8 mouse cellular contexts compared by ENCODE assay signal in the genomic region with DNA sequence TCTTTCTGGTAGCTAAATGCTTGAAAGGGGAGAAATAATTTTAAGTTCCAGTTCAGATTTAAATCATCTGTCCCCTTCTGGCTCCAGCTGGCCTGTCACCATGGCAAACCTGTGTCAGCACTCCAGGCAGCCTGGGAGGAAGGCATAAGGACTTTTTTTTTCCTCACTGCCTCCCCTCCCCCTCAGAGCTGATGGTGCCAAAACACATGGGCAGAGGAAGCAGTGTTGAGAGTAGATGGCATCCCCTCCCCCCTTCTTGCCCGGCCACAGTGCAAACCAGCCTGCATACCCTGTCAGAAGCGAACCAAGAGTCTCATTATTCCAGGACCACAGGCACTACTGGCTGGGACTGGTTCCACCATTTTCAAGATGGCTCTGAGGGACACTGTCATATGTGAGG.
DNase-seq lines count a peak whose midpoint lies in the region; ATAC-seq and TF ChIP-seq lines count a peak whose summit lies in the region.

No protein-coding gene starts in this region.

- TF ChIP-seq POLR2A in brain, embryonic 14.5 days (IDR thresholded peaks at IDR 0.05; ENCODE audit: borderline replicate concordance, extremely low read depth, insufficient read depth, insufficient read length, poor library complexity, severe bottlenecking), result no peak

- peak; percentile 82 to 90 for DNase-seq in cerebellum, postnatal 10 days
- no peak for DNase-seq in cerebellum, postnatal 36 days
- DNase-seq in brain, embryonic 14.5 days (ENCODE audit: low read depth), result peak; percentile 95
- DNase-seq in lung, postnatal 25 days (ENCODE audit: low spot score), result peak; percentile 28
- no peak for DNase-seq in urinary bladder, postnatal 14 days (ENCODE audit: low spot score)
- no peak for DNase-seq in testis, postnatal 10 days (ENCODE audit: low spot score)

- H3K9ac ChIP-seq in kidney, embryonic 15.5 days, result no peak overlapping the region

- no peak overlapping the region for H3K27ac ChIP-seq in kidney, embryonic 15.5 days

- peaks cover 4% of the 10 kb centered on the region for H3K36me3 ChIP-seq in kidney, embryonic 15.5 days

- no peak overlapping the region for H3K4me3 ChIP-seq in kidney, embryonic 15.5 days (replicated peaks)

- H3K4me1 ChIP-seq in kidney, embryonic 15.5 days, result peaks cover 31% of the 10 kb centered on the region

- TF ChIP-seq CTCF in brain, embryonic 14.5 days (IDR thresholded peaks at IDR 0.05; ENCODE audit: borderline replicate concordance, extremely low read depth, insufficient read depth, insufficient read length), result no peak

- no peaks in the 10 kb centered on the region for H3K27me3 ChIP-seq in kidney, embryonic 15.5 days

- 0 out of 2 replicates have a peak, but pooled peaks have one; percentile 43 for ATAC-seq in kidney, embryonic 15.5 days (replicated peaks; ENCODE audit: low FRiP score)
- ATAC-seq in megakaryocyte progenitor cell, adult 5-6 weeks (replicated peaks; ENCODE audit: poor library complexity), result no peak

- WGBS in kidney, embryonic 15.5 days, result 63% methylated on average over 2 of the region's 2 CpGs

- H3K4me2 ChIP-seq in kidney, embryonic 15.5 days, result no peak overlapping the region

- H3K9me3 ChIP-seq in kidney, embryonic 15.5 days (replicated peaks), result no peaks in the 10 kb centered on the region

Comparison
In these comparisons a context has a peak if more than half of its experiments do, and no peak if none do; other contexts are left out.
1. DNase-seq: peak in cerebellum, postnatal 10 days (2 of 2), brain, embryonic 14.5 days (single experiment) and lung, postnatal 25 days (single experiment); none in cerebellum, postnatal 36 days (0 of 2), urinary bladder, postnatal 14 days (single experiment) and testis, postnatal 10 days (single experiment).